Mouse (Mus musculus): Measurements from ENCODE around the gene Dnlz.

GRCm38 (mm10) chr2:26329402-26329801 lies 22.5 kb downstream of the Dnlz start:
- no peak for TF ChIP-seq MAZ (IDR thresholded peaks at IDR 0.05; ENCODE audit: low read depth, low read length)
- no peak for TF ChIP-seq NRF1 (IDR thresholded peaks at IDR 0.05; ENCODE audit: insufficient read depth, low read depth, low read length, poor library complexity, severe bottlenecking)
- TF ChIP-seq POLR2A (IDR thresholded peaks at IDR 0.05; ENCODE audit: control insufficient read depth in 1 of 2, insufficient read depth in 1 of 2, low read depth in 1 of 2, low read length in 2 of 2, poor library complexity in 1 of 2), result no peak
- no peak for TF ChIP-seq GABPA (IDR thresholded peaks at IDR 0.05; ENCODE audit: low read depth, low read length)
- no peak for TF ChIP-seq USF1 (IDR thresholded peaks at IDR 0.05; ENCODE audit: low read depth, low read length)
- no peak for TF ChIP-seq USF2 (IDR thresholded peaks at IDR 0.05; ENCODE audit: borderline replicate concordance in 1 of 2, insufficient read depth in 1 of 2, low read depth in 1 of 2, low read length in 2 of 2)
- TF ChIP-seq CTCF (IDR thresholded peaks at IDR 0.05 in 2 of 3, conservative IDR thresholded peaks at IDR 0.05 in 1 of 3; ENCODE audit: control insufficient read depth in 1 of 3, insufficient read depth in 1 of 3, low read depth in 2 of 3, low read length in 3 of 3, poor library complexity in 1 of 3, severe bottlenecking in 1 of 3), result no peak
- no peak for TF ChIP-seq MYB (IDR thresholded peaks at IDR 0.05; ENCODE audit: low read depth, low read length)
- no peak for TF ChIP-seq MEF2A (IDR thresholded peaks at IDR 0.05; ENCODE audit: extremely low read depth, insufficient replicate concordance, low read depth, low read length, poor library complexity, severe bottlenecking)
- no peak for TF ChIP-seq SIN3A (IDR thresholded peaks at IDR 0.05; ENCODE audit: low read length)
- TF ChIP-seq RCOR1 (IDR thresholded peaks at IDR 0.05; ENCODE audit: low read depth, low read length), result no peak
- no peak for TF ChIP-seq TCF12 (IDR thresholded peaks at IDR 0.05; ENCODE audit: low read depth, low read length)
- no peak for TF ChIP-seq ZKSCAN1 (IDR thresholded peaks at IDR 0.05; ENCODE audit: low read depth, low read length)
- no peak for TF ChIP-seq HCFC1 (IDR thresholded peaks at IDR 0.05; ENCODE audit: low read depth, low read length)
